Mouse (Mus musculus) left cerebral cortex, postnatal 36 days (tissue): ENCODE data around the gene Fut1. TPM values are rescaled to one million over a fixed set of nuclear protein-coding genes. Genes with fewer than 3 reads are reported as not detected.

ENCODE experiments used
- DNase-seq, 2 experiments: peaks; one replicate each; pipeline ENCODE4 v3.0.0; 2021 to 2022; ENCODE audit warnings: low spot score in 2 of 2, mixed read lengths in 1 of 2
- intact Hi-C: fragments of 180-260 bp; cut with DNase I; formaldehyde crosslinking; loops from one replicate; pipeline ENCODE4 v1.15.1; 2025
- total RNA-seq, 2 experiments: library from RNA; stranded (reverse); gene quantifications; 2 replicates each; pipeline ENCODE4 v1.2.3; 2021

Fut1 gene
- total RNA-seq, 2 experiments from 2014 or later, result not detected

GRCm38 (mm10) chr7:45597527-45597926 lies 19.6 kb upstream of the Fut1 start:
- intact Hi-C loops, result loop anchor here (2.0 to 5.0 kb wide), 2 partner anchors 13 to 85 kb away; partner anchors contain the start of gene Ntn5
- no peak for DNase-seq

- DNase-seq, result no peak
- intact Hi-C loops, result loop anchor here (5.0 kb wide), 1 partner anchor 83 kb away; the partner anchor contains the start of gene Ntn5
Observed at GRCm38 (mm10) chr7:45598960-45599879, 17.9 kb upstream of the Fut1 start.

GRCm38 (mm10) chr7:45605704-45606289 lies 11.3 kb upstream of the Fut1 start:
- intact Hi-C loops, result loop anchor here (5.0 kb wide), 1 partner anchor 67 kb away; no protein-coding TSS in a partner anchor
- DNase-seq, result no peak

GRCm38 (mm10) chr7:45609511-45609910 lies 7.6 kb upstream of the Fut1 start:
- intact Hi-C loops, result loop anchor here (5.0 kb wide), 1 partner anchor 63 kb away; no protein-coding TSS in a partner anchor

GRCm38 (mm10) chr7:45616277-45616676 lies 812 bp upstream of the Fut1 start:
- no peak for DNase-seq
- intact Hi-C loops, result no loop called here

More at GRCm38 (mm10) chr7:45609511-45609910, 7.6 kb upstream of the Fut1 start:
- DNase-seq, result no peak

- no peak for DNase-seq
- intact Hi-C loops, result no loop called here
Observed at GRCm38 (mm10) chr7:45618316-45618715, 1.2 kb downstream of the Fut1 start.

GRCm38 (mm10) chr7:45619592-45619991 lies 2.5 kb downstream of the Fut1 start:
- no peak for DNase-seq
- intact Hi-C loops, result no loop called here

- no peak for DNase-seq
- intact Hi-C loops, result no loop called here
Observed at GRCm38 (mm10) chr7:45621443-45621842, 4.4 kb downstream of the Fut1 start, which contains the start of gene Izumo1. TSS of gene Izumo1 (plus strand) at chr7:45621811.

GRCm38 (mm10) chr7:45623507-45623906 lies 6.4 kb downstream of the Fut1 start:
- no peak for DNase-seq
- intact Hi-C loops, result no loop called here

GRCm38 (mm10) chr7:45624718-45625117 lies 7.6 kb downstream of the Fut1 start:
- intact Hi-C loops, result no loop called here
- DNase-seq, result no peak

GRCm38 (mm10) chr7:45625481-45625880 lies 8.4 kb downstream of the Fut1 start:
- intact Hi-C loops, result no loop called here

GRCm38 (mm10) chr7:45626571-45627076 lies 9.5 kb downstream of the Fut1 start:
- intact Hi-C loops, result no loop called here
- no peak for DNase-seq

More at GRCm38 (mm10) chr7:45625481-45625880, 8.4 kb downstream of the Fut1 start:
- DNase-seq, result no peak

GRCm38 (mm10) chr7:45627261-45627660 lies 10.2 kb downstream of the Fut1 start, which contains the start of gene Rasip1:
TSS of gene Rasip1 (plus strand) at chr7:45627488.
- DNase-seq, result no peak
- intact Hi-C loops, result no loop called here

GRCm38 (mm10) chr7:45628364-45629294 lies 11.5 kb downstream of the Fut1 start:
- intact Hi-C loops, result no loop called here
- DNase-seq, result peak; percentile 83 to 85

- intact Hi-C loops, result no loop called here
- DNase-seq, result no peak
Observed at GRCm38 (mm10) chr7:45630064-45630907, 13.2 kb downstream of the Fut1 start.

GRCm38 (mm10) chr7:45632499-45632898 lies 15.4 kb downstream of the Fut1 start:
- intact Hi-C loops, result no loop called here
- peak in 1 of 2 experiments; percentile 45 for DNase-seq

GRCm38 (mm10) chr7:45634946-45635681 lies 18.0 kb downstream of the Fut1 start:
- DNase-seq, result no peak
- intact Hi-C loops, result no loop called here
